In the genomic region with DNA sequence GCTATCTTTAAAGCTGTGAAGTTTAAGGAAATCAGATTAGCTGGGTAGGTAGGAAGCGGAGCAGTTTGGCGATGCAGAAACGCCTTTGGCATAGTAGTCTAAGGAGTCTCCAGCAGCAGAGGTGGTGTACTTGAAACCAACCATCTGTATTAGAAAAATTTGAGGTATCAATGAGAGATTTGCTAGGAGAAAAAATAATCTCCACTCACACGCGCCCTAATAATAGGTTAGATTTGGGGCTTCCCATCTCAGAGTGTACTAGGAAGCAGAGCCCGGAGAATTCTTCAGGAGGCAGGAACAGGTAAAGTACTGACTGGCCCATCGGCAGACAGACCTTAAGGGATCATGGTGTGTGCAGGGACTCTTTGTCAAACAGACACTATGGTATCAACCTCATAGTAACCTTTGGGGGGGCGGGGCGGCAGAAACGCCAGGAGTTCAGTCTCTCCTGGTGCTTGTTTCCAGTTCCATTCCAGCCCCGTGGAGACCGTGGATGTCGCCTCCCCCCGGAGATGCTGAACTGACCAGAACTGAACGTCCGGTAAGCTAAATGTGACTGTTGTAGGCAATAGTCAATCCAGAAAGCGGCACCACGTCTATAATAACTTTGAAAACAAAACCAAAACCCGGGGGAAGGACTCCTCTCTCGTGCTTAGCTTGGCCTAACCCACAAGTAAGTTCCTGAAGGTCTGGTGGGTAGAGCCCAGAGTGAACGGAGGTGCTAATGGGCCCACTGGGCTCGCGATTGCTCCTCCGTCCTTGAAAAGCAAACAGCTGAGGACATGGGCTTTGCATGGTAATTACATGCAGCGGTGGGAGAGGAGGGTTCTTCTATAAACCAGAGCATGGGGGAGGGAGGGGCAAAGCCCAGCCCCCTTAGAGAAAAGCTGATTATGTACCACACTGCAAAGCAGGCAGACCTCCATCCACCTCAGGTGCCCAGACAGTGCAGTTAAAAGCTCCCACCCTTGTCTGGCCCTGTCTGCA, we compare ENCODE assay signal across 8 mouse cellular contexts. TPM values are rescaled to one million over a fixed set of nuclear protein-coding genes. Genes with fewer than 3 reads are reported as not detected.
A peak's percentile ranks its signal among the peaks of the same experiment; 100 is the strongest.
DNase-seq lines count a peak whose midpoint lies in the region; ATAC-seq and TF ChIP-seq lines count a peak whose summit lies in the region.

No protein-coding gene starts in this region.

- H3K9ac ChIP-seq in kidney, embryonic 15.5 days: peak overlapping the region; percentile 53; the same call in 1 of the 2 replicates
- H3K9ac ChIP-seq in intestine, embryonic 16.5 days (ENCODE audit: low read depth, low read length): peak overlapping the region; percentile 20; the same call in 1 of the 2 replicates
- H3K9ac ChIP-seq in midbrain, postnatal 0 days (replicated peaks; ENCODE audit: low read length, poor library complexity, severe bottlenecking): no peak overlapping the region

- H3K4me1 ChIP-seq in kidney, embryonic 15.5 days: peaks cover 33% of the 10 kb centered on the region
- H3K4me1 ChIP-seq in intestine, embryonic 16.5 days (ENCODE audit: control insufficient read depth, insufficient read depth, low read length): peaks cover 11% of the 10 kb centered on the region
- H3K4me1 ChIP-seq in midbrain, postnatal 0 days (ENCODE audit: insufficient read depth, low read length): peaks cover 6% of the 10 kb centered on the region; the same call in 1 of the 2 replicates

- peak overlapping the region; percentile 90 for H3K4me2 ChIP-seq in kidney, embryonic 15.5 days
- peak overlapping the region; percentile 97 for H3K4me2 ChIP-seq in intestine, embryonic 16.5 days (ENCODE audit: low read depth, low read length)
- H3K4me2 ChIP-seq in midbrain, postnatal 0 days (ENCODE audit: low read depth, low read length, poor library complexity, severe bottlenecking): peak overlapping the region; percentile 57

- no peak overlapping the region for H3K27ac ChIP-seq in kidney, embryonic 15.5 days
- no peak overlapping the region for H3K27ac ChIP-seq in intestine, embryonic 16.5 days (ENCODE audit: low read length)
- no peak overlapping the region for H3K27ac ChIP-seq in midbrain, postnatal 0 days (ENCODE audit: low read depth, low read length)

- no peak; the same call in 1 of the 2 replicates for ATAC-seq in kidney, embryonic 15.5 days (replicated peaks; ENCODE audit: low FRiP score)
- no peak for ATAC-seq in intestine, embryonic 16.5 days
- no peak for ATAC-seq in midbrain, postnatal 0 days (ENCODE audit: low FRiP score)

- no peaks in the 10 kb centered on the region for H3K36me3 ChIP-seq in kidney, embryonic 15.5 days
- H3K36me3 ChIP-seq in intestine, embryonic 16.5 days (ENCODE audit: control insufficient read depth, insufficient read depth, low read length): no peaks in the 10 kb centered on the region
- no peaks in the 10 kb centered on the region for H3K36me3 ChIP-seq in midbrain, postnatal 0 days (ENCODE audit: insufficient read depth, low read length)

- WGBS in kidney, embryonic 15.5 days: 8% methylated on average over 25 of the region's 25 CpGs
- WGBS in intestine, embryonic 16.5 days: 17% methylated on average over 25 of the region's 25 CpGs
- 9% methylated on average over 25 of the region's 25 CpGs for WGBS in midbrain, postnatal 0 days

- H3K27me3 ChIP-seq in kidney, embryonic 15.5 days: peaks cover 36% of the 10 kb centered on the region
- H3K27me3 ChIP-seq in intestine, embryonic 16.5 days (replicated peaks; ENCODE audit: control insufficient read depth, insufficient read depth, low read length): peaks cover 2% of the 10 kb centered on the region; the same call in 1 of the 2 replicates
- H3K27me3 ChIP-seq in midbrain, postnatal 0 days (ENCODE audit: insufficient read depth, low read length): peaks cover 30% of the 10 kb centered on the region

- no peak for TF ChIP-seq CTCF in midbrain, postnatal 0 days (IDR thresholded peaks at IDR 0.05)

- H3K4me3 ChIP-seq in kidney, embryonic 15.5 days (replicated peaks): peak overlapping the region; percentile 56
- H3K4me3 ChIP-seq in intestine, embryonic 16.5 days (ENCODE audit: low read length): peak overlapping the region; percentile 66
- H3K4me3 ChIP-seq in midbrain, postnatal 0 days (ENCODE audit: low read depth, low read length): peak overlapping the region; percentile 33; the same call in 1 of the 2 replicates

- no peak for DNase-seq in kidney, postnatal 14 days
- DNase-seq in embryo, embryonic 11 days: peak; percentile 39
- no peak for DNase-seq in midbrain, postnatal 0 days (ENCODE audit: low spot score)
- DNase-seq in layer of hippocampus, adult 9-11 months: no peak
- no peak for DNase-seq in right cerebral cortex, postnatal 25 days
- DNase-seq in cerebellum, adult 18-20 months: no peak

- H3K9me3 ChIP-seq in kidney, embryonic 15.5 days (replicated peaks): no peaks in the 10 kb centered on the region
- H3K9me3 ChIP-seq in intestine, embryonic 16.5 days (ENCODE audit: control insufficient read depth, low read length): no peaks in the 10 kb centered on the region
- H3K9me3 ChIP-seq in midbrain, postnatal 0 days (ENCODE audit: low read length): no peaks in the 10 kb centered on the region

RNA-seq across cellular contexts. Expression of a gene that starts 1.0 kb away (rescaled TPM):
- polyA plus RNA-seq in kidney, embryonic 15.5 days (2015; fragmentation: Nextera tagmentation; extraction: Ambion mirVana): 14.6 and 15.1 TPM in 2 replicates
- polyA plus RNA-seq in intestine, embryonic 16.5 days (2015; fragmentation: Nextera tagmentation; extraction: Ambion mirVana): 4.5 and 4.6 TPM in 2 replicates
- total RNA-seq in midbrain, postnatal 0 days (2014; rRNA removed): 0.38 TPM in 1 of 2 replicates, not detected in the other
- polyA plus RNA-seq in midbrain, postnatal 0 days (2015; fragmentation: Nextera tagmentation; extraction: Ambion mirVana): 0.20 and 0.60 TPM in 2 replicates

RNA-seq across cellular contexts. Expression of a gene that starts 15.8 kb away (rescaled TPM):
- 10.6 and 10.9 TPM in 2 replicates for polyA plus RNA-seq in kidney, embryonic 15.5 days (2015; fragmentation: Nextera tagmentation; extraction: Ambion mirVana)
- 7.2 and 7.4 TPM in 2 replicates for polyA plus RNA-seq in intestine, embryonic 16.5 days (2015; fragmentation: Nextera tagmentation; extraction: Ambion mirVana)
- total RNA-seq in midbrain, postnatal 0 days (2014; rRNA removed): 9.4 and 10.0 TPM in 2 replicates
- 6.0 and 7.8 TPM in 2 replicates for polyA plus RNA-seq in midbrain, postnatal 0 days (2015; fragmentation: Nextera tagmentation; extraction: Ambion mirVana)

RNA-seq across cellular contexts. Expression of a gene that starts 41.2 kb away (rescaled TPM):
- polyA plus RNA-seq in kidney, embryonic 15.5 days (2015; fragmentation: Nextera tagmentation; extraction: Ambion mirVana): 228 and 230 TPM in 2 replicates
- 120 and 128 TPM in 2 replicates for polyA plus RNA-seq in intestine, embryonic 16.5 days (2015; fragmentation: Nextera tagmentation; extraction: Ambion mirVana)
- 1,211 and 1,370 TPM in 2 replicates for total RNA-seq in midbrain, postnatal 0 days (2014; rRNA removed)
- 1,107 and 1,271 TPM in 2 replicates for polyA plus RNA-seq in midbrain, postnatal 0 days (2015; fragmentation: Nextera tagmentation; extraction: Ambion mirVana)

RNA-seq across cellular contexts. Expression of a gene that starts 42.5 kb away (rescaled TPM):
- 113 and 129 TPM in 2 replicates for polyA plus RNA-seq in kidney, embryonic 15.5 days (2015; fragmentation: Nextera tagmentation; extraction: Ambion mirVana)
- polyA plus RNA-seq in intestine, embryonic 16.5 days (2015; fragmentation: Nextera tagmentation; extraction: Ambion mirVana): 121 and 129 TPM in 2 replicates
- total RNA-seq in midbrain, postnatal 0 days (2014; rRNA removed): 92.0 and 114 TPM in 2 replicates
- polyA plus RNA-seq in midbrain, postnatal 0 days (2015; fragmentation: Nextera tagmentation; extraction: Ambion mirVana): 143 and 148 TPM in 2 replicates
